Comparison of ENCODE assay signal across 9 mouse cellular contexts in genomic region chr12:17134546-17135096, GRCm38 (mm10).
"Had no signal": no experiment of that assay in that cellular context is flagged by ENCODE, and none has a peak within 500 bp of the region (broad histone marks: within the 10 kb centered on the region; RNA-seq: fewer than 3 reads in every experiment).

No protein-coding gene starts in this region.

- DNase-seq: lung, adult 18-20 months; lung, embryonic 14.5 days; lung, postnatal 14 days; lung, postnatal 4 days; midbrain, embryonic 14.5 days; right cerebral cortex, postnatal 14 days; thymus, adult 2 months; thymus, postnatal 25 days; thymus, postnatal 4 days had no signal
